Mouse (Mus musculus): ENCODE results near the gene Pla2g6.

Gene Pla2g6

DNA sequence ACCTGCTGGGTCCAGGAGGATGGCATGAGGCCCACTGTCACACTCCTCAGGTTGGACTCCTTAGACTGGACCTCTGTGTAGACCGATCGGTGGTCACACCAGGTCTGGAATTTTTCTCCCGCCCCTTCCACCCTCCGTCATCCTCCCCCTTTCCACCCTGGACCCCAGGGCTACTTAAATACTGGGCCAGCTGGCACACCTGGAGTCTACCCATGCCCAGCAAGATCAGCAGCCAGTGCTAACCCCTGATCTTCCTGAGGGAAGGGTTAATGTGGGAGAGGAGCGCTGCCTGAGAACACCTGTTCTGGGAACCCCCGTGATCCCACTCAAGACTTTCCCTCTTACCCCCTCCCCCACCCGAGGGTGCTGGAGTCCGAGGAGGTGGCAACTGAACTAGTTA is 20.5 kb upstream of the Pla2g6 start:
- no peak for DNase-seq

DNA sequence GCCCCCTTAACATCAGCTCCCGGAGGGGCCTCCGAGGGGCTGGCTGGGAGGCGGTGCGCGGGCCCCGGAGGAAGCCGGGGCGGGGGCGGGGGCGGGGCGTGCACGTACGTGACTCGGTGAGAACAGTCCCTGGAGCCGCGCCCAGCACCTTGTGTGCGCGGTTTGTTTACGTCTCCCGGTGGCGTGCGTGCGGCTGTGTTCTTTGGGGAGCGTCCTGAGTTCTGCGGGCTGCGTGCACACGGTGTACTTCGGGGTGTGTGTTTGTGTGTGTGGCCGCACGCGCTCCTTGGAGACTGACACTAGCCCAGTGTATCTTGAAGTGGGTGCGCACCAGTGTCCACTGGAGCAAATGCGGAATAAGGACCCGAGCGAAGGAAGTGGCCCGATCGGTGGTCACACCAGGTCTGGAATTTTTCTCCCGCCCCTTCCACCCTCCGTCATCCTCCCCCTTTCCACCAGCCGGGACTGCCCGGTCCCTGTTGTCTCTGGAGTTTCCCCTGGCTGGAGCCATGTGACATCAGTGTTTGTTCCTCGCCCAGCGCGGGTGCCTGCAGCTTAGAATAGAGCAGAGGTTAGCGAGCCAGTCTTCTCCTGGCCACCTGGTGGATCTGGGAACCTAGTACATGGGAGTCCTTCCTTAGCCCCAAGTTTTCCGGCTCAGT is 19.8 kb upstream of the Pla2g6 start:
- peak; percentile 59 to 66 for DNase-seq

DNA sequence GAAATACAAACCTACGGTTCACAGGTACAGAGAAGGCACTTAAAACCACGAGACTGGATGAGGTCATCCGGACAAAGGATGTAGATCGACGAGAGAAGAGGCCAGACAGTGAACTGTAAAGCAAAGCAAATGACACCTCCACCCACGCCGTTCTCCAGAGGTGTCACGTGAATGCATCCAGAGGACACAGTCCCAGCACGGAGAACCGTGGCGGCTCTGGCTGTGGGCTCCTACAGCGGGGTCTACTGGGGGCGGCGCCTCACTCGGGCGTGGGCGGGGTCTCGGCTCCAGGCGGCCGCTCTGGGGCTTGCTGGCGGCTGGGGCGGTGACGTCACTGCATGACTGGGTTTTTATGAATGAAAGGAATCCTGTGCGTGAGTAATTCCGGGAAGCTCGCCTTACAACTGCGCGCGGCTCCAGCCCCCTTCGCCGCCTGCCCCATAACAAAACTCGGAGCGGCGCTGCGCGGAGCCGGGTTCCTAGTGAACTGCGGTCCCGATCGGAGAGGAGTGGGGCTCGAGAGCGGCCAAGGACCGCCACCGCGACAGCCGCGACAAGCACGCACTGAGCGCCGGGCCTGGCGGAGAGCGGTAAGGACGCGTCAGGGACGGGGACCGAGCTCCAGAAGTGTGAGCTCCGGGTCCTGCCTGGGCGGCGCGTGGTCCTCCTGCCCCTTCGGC is 19.1 kb upstream of the Pla2g6 start:
- peak; percentile 79 to 87 for DNase-seq

DNA sequence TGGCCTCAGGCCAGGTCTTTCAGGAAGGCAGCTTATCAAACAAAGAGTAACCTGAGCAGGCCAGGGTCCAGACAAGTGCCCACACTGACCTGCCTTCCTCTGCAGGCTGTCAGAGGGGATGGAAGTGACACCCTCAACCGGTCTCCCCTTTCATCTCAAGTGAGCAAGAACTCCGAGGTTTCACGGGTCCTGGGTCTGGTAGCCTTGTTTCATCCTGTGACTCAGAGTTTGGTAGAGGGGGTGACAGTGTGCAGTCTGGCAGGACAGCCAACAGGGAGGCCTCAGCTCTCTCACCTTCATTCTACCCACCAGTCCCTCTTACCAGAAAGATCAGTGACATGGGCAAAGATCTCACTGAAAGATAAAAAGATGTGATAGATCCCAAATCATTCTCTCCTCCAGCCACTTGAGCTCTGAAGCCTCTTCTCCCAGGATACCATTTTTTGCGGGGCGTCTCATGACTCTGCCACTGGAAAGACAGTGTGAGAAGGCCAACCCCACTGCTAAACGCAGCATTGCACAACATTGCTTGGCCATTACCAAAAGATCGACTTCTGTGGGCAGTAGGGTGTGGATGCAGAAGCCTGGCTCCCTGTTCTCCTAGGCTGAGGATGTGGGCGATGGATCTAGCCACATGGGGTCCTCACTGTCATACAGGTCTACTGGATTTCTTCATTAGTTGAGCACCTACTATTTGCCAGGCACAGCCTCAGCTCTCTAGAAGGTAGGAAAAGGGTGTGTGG is 18.0 kb upstream of the Pla2g6 start, which contains the start of gene Maff:
TSS of gene Maff (plus strand) at position 571 of the 743 bp plus-strand sequence.
- no peak for DNase-seq

DNA sequence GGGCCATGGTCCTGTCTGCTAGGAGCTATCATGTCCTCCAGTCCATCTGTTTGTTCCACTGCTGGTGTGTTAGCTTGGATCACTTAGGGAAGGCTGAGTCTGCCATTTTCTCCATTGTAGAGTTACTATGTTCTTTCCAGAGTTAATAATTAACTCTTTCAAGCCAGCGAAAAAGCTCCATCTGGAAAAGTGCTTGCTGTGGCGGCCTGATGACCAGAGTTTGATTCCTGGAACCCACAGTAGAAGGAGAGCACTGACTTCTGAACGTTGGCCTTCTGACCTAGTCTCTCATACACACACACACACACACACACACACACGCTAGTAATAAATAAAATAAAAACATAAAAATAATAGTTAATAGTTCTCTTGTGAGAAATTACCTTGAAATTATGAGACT is 16.4 kb upstream of the Pla2g6 start:
- peak; percentile 44 to 71 for DNase-seq

DNA sequence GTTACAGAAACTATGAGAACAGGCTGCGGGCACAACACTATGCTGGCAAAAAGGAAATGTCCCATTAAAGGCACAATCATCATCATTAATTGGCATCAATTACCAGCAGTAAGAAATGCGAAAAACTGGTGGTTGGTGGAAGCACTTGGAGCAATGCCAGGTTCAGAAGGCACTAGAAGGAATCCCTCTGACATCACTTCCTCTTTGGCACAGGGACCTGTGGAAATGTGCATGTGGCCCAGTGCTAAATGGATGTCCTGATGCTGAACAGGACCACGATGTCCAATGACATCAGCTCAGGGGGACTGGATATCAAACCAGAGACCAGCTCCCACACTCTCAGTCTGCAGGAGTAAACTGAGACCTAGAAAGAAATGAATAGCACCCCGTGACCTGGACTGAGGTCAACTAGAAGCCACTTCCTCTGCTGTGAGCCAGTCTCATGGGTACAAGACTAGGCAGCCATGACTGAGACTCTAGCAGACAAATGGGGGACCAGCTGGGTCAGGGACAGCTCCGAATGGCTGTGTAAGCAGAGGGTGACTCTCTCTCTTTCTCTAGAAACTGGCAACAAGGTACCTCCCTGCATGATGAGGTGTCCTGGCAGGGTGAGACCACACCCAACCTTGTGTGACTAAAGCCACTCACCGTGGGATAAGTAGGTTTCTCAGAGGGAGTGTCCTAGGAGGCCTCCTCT is 14.6 kb upstream of the Pla2g6 start:
- DNase-seq: no peak

DNA sequence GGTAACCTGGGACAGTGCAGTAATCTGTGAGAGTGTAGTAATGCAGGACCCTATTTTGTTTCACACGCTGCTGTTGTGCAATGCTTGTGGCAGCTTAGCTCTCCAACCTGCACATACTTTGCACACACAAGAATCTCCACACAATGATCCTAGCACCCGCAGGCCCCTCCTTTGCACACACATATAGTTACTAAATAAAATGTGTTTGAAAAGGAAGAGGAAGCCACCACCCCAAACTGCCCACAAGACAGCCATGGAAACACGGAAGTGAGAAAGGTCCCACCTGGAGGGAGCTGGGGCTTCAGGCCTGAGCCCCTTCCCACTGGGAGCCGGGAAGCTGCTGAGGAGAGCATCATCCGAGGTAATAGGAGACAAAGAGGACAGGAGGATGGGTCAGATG is 10.8 kb upstream of the Pla2g6 start:
- no peak for DNase-seq

DNA sequence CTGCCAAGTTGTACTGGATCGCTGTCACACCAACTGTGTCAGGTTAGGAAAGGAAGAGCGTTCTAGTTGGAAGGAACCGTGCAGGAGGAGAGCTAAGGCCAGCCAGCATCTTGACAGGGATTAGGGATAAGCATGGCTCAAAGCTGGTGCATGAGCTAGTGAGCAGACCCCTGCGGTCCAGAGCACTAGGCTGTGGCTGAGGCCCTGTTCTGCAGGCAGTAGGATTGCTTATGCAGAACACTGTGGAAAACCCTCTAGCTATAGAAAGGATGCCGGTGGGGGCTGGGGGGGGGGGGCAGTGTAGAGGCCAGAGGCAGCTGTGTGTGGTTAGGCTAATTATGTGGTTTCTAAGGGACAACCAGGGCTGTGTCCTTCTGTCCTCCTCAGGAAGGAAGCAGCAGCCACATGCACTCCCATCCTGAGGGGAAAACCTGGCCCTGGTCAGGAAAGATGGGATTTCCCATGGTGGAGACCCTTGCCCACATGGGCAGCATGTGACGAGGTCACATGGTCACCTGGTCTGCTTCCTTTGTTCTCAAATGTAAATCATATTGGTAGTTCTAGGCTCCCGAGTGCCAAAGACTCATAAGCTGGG is 7.0 kb upstream of the Pla2g6 start:
- DNase-seq: no peak

DNA sequence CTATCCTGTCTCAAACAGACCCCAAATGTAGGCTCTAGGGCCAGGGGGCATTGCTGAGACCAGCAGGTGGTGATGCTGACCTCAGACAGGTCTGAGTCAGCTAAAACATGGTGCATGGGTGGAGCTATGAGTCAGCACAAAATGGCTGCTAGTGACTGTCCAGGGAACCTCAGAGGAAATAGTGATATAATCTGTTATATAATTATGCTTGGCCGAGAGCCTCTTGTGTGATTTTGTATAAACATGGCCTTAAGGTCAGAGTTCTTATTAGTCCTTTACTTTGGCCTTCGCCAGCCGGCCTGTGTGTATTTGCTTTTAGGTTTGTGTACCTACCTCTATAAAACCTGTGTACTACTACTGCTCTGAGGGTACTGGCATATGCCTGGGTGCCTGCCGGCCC is 5.2 kb upstream of the Pla2g6 start:
- peak; percentile 45 to 54 for DNase-seq

DNA sequence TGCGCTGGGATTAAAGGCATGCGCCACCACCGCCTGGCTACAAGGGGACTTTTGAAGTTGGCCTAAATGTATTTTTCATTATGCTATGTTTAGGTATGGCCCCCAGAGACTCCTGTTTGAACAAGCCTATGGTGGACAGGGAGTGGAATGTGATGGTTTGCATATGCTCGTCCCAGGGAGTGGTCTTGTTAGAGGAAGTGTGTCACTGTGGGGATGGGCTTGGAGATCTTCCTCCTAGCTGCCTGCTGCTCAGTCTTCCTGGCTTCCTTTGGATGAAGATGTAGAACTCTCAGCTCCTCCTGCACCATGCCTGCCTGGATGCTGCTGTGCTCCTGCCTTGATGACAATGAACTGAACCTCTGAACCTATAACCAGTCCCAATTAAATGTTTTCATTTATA is 2.3 kb upstream of the Pla2g6 start:
- DNase-seq: no peak

DNA sequence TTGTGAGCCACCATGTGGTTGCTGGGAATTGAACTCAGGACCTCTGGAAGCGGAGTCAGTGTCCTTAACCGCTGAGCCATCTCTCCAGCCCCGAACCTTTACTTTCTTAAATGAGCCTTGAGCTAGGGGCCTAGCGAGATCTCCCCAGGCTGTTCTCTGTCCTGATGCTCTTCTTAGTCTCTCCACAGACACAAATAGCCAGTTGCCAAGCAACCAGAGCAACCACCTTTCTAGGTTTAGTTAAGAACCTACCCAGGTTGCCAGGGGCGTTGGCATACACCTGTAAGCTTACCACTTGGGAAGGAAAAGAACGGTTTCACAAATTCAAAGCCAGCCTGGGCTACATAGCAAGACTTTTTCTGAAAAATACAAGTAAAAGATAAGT is 1.8 kb upstream of the Pla2g6 start:
- DNase-seq: no peak

DNA sequence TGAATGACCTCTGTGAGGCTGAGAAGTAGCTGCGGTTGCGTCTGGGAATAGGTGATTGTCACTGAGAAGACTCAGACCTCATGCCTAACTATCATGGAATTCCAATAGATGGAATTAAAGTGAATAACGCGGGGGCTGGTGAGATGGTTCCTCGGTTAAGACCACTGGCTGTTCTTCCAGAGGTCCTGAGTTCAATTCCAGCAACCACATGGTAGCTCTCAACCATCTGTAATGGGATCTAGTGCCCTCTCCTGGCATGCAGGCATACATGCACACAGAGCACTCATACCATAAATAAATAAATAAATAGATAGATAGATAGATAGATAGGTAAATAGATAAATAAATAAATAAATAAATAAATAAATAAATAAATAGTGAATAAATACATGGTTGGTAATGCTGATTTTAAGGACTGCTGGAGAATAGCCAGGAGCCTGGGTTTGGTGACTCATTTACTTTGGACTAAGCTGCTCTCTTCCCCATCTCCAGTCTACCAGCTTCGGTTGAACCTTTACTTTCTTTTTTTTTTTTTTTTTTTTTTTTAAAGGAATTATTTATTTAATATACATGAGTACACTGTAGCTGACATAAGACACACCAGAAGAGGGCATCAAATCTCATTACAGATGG is 1.3 kb upstream of the Pla2g6 start:
- no peak for DNase-seq

DNA sequence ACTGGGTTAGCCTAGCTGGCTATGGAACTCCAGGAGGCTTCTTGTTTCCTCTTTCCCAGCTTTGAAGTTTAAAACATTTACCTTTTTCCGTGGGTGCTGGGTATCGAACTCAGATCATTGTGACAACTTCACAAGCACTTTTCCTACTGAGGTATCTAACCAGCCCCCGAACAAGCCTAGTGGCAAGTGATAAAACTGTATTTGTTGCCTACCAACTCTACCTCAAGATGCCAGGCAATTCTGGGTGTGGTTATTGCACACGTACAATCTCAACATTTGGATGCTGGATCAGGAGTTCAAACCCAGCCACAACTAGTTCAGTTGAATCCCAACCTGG is 717 bp upstream of the Pla2g6 start:
- no peak for DNase-seq

DNA sequence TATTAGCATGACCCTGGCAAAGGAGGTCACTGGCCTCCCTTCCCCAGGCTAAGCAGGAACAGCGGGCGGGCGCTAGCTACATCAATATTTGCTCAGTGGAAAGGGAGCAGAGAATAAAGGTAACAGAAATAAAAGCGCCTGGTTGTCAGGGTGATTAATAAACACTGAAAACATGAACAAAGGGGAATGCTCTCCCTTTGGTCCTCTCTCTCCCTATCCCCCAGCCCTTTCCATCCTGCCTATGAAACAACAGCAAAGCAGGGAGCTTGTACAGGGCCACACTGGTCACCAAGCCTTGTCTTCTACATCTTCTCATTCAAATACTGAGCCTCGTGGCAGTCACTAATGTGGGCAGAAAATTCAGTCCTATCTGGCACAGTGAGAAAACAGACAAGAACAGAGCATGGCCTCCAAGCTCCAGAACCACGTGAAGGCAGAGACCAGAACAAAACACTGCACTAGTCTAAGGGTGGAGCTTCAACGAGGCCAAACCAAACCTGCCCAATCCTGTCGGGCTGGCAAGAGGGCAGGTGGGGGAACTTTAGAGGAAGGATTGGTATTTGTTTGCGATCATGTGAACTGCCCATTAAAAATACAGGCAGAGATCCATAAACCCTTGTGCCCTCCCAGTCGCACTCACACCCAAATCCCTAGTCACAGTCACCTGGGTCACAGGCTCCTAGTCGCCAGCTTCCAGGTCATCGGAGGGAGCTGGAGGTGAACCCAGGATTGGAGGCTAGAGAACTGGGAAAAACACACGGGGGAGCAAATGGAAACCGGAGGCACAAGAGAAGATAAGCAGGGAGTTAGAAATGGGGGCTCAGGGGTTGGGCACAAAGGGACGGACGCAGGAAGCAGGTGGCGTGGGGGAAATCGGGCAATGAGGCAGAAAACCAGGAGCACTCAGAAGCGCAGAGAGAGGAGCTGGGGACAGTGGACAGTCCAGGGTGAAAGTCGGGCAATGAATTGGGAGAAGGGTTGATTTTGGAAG is 924 bp downstream of the Pla2g6 start:
- peak; percentile 77 to 89 for DNase-seq

DNA sequence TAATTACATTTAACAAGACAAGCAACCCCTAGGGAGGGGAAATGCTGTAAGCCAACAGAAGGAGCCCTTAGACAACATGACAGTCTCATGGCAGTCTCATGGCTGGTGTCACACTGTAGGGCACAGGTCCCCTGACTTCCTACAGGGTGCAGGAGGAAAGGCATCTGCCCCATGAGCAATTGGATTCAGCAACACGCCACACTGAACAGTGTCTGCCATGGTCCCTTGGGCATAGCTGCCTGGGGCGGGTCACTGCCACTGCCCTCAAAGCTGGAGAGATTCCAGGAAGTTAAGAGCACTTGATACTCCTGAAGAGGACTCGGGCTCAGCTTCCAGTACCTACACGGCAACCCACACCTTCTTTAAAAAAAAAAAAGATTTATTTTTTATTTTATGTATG is 1.9 kb downstream of the Pla2g6 start:
- peak; percentile 31 to 48 for DNase-seq

DNA sequence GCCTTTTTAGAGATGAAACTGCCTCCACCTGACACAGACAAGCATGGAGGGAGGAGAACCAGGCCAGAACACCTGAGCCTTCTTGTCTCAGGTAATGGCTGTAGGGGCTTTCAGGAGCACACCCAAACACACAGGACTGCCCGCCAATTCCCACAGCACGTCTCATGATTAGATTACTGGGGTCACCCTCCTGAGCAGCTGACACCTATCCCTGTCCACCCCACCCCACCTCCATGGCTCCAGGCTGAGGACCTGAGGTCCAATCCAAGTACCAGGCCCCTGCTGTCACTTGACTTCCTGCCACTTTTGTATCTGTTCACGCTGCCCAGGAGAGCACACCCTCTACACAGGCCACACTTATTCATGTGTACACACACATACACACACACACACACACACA is 2.4 kb downstream of the Pla2g6 start:
- DNase-seq: no peak

DNA sequence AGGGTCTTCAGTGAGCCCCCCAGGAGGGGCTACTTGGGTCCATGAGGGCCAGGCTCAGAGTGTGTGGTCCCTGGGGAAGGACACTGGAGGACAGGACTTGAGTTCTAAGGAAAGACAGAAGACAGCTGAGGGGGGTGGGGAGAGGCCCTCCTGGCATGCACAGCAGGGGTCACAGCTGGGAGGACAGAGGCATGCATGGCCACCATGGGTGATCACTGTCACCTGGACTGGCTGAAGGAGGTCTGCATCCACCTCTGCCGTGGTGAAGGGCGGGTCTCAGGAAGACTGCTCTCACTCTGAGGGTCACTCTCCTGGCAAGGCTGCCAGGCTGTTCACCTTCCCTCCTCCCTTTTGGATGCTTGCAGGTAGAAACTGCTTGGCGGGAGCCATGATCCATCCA is 3.8 kb downstream of the Pla2g6 start:
- DNase-seq: no peak

DNA sequence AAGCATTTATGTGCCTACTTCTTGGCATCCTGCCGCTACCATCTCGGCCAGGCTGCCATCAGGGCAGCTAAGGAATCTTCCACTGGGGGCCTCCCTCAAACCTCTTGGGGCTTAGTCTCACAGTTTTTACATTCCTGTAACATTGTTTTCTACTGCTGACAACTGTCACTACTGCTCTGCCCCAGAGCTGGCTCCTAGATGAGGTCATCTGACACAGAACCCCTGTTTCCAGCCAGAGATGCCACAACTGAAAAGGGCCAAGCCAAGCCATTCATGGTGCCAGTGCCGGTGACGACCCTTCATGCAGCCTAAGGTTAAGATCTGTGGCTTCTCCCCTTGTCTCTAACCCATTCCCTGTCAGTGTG is 4.4 kb downstream of the Pla2g6 start:
- no peak for DNase-seq

DNA sequence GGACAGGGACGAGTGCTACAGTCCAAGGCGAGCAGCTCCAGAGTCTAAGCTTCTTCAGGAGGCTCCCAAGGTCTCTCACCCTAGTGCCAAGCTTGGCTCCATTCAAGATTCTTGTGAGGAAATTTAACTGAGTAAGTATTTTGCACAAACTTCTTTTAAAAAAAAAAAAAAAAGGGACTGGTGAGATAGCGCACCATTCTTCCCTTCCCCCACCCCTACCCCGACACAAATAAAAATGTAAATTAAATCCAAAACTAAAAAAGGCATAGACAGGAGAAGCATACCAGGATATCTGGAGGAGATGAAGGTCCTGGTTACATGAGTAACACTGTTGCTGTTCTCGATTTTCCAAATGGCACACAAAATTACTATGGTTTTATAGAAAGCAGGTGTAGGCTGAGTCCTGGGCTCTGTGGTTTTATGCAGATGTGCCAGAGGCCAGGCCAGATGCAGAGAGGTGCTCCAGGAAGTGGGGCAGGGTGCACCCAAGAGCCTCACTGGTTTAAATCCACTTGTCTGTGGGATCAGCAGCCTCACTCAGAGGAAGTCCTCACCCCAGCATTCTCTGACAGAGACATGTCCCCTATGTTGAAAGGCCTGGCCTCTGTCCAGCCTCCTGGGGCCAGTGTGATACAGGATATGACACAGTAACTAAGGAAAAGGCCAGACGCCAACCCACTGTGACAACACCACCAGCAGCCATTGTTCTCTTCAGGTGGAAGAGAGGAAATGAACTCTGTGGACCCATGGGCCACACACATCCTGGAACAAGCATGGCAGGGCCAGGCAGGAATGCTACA is 5.0 kb downstream of the Pla2g6 start:
- peak; percentile 83 to 85 for DNase-seq

DNA sequence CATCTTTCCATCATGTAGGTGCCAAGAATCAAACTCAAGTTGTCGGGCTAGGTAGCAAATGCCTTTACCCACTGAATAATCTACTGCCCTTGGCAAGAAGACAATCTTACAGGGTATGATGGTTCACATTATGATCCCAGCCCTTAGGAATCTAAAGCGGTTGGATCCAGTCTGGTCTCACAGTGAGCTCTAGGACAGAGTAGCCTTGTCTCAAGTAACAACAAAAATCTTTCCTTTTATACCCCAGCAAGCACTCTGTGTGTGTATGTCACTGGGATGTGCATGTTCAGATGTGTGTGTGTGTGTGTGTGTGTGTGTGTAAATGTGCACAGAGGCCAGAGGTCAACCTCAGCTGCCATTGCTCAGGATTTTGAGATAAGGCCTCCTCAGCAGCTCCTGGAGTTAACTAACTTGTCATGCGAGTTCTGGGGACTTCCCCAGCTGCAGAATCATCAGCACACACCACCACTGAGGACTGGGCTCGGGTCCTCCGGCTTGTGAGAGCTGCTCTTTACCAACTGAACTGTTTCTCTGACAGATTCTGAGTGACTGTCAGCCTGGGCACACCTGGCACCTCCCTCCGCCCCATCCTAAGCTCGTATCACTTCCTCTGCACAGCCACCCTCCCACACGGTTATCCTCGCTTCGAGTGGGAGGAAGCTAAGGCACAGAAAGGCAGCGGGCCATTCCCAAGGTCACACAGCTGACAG is 5.8 kb downstream of the Pla2g6 start:
- DNase-seq: no peak
